In the genomic region with DNA sequence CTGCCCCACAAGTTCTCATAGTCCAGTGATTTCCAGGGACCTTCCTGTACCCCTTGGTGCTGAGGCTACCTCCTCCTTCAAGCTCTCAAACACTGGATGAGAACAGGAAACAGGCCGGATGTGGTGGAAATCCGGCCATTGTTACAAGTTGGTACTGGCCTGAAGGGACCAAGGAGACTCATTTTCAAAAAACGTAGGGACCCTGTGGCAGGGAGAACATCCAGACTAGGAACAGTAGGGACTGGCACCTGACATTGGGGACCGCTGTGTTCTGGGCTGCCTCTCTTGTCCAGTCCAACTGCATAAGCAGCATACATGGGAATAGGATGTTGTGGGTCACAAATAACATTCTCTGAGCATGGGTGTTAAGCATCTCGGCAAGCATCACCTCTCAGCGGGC, we compare ENCODE assay signal across 9 mouse cellular contexts. TPM values are rescaled to one million over a fixed set of nuclear protein-coding genes. Genes with fewer than 3 reads are reported as not detected.
DNase-seq lines count a peak whose midpoint lies in the region; ATAC-seq lines count a peak whose summit lies in the region.
"Had no signal": no experiment of that assay in that cellular context is flagged by ENCODE, and none has a peak within 500 bp of the region (broad histone marks: within the 10 kb centered on the region; RNA-seq: fewer than 3 reads in every experiment).

No protein-coding gene starts in this region.

- ATAC-seq in heart, embryonic 13.5 days (ENCODE audit: extremely low read depth, insufficient number of reproducible peaks, low FRiP score, low TSS enrichment): no peak
- no peak for ATAC-seq in kidney, embryonic 16.5 days (ENCODE audit: low FRiP score, low TSS enrichment)

- no peaks in the 10 kb centered on the region for H3K9me3 ChIP-seq in forebrain, embryonic 10.5 days
- H3K9me3 ChIP-seq in heart, embryonic 13.5 days: no peaks in the 10 kb centered on the region
- no peaks in the 10 kb centered on the region for H3K9me3 ChIP-seq in kidney, embryonic 16.5 days (ENCODE audit: low read length)

- DNase-seq in forebrain, embryonic 10.5 days (ENCODE audit: extremely low spot score, low spot score): no peak
- DNase-seq in lung, postnatal 36 days: peak; percentile 81
- DNase-seq in right cerebral cortex, postnatal 4 days: no peak
- no peak for DNase-seq in cerebellum, postnatal 14 days
- no peak for DNase-seq in adrenal gland, adult 8-10 months
- DNase-seq in right cerebral cortex, postnatal 25 days: no peak

- no peaks in the 10 kb centered on the region for H3K27me3 ChIP-seq in forebrain, embryonic 10.5 days (ENCODE audit: poor library complexity, severe bottlenecking)
- no peaks in the 10 kb centered on the region for H3K27me3 ChIP-seq in heart, embryonic 13.5 days (replicated peaks)
- no peaks in the 10 kb centered on the region for H3K27me3 ChIP-seq in kidney, embryonic 16.5 days (ENCODE audit: insufficient read depth, low read length)

- WGBS in forebrain, embryonic 10.5 days: 83% methylated on average over 6 of the region's 6 CpGs
- 63% methylated on average over 6 of the region's 6 CpGs for WGBS in heart, embryonic 13.5 days
- 63% methylated on average over 6 of the region's 6 CpGs for WGBS in kidney, embryonic 16.5 days

- H3K36me3 ChIP-seq in forebrain, embryonic 10.5 days (replicated peaks): peaks cover 66% of the 10 kb centered on the region
- peaks cover 48% of the 10 kb centered on the region for H3K36me3 ChIP-seq in heart, embryonic 13.5 days
- peaks cover 45% of the 10 kb centered on the region for H3K36me3 ChIP-seq in kidney, embryonic 16.5 days (ENCODE audit: insufficient read depth, low read length)

- H3K4me3 ChIP-seq in forebrain, embryonic 10.5 days: peak overlapping the region; percentile 84
- peak overlapping the region; percentile 93 for H3K4me3 ChIP-seq in heart, embryonic 13.5 days
- peak overlapping the region; percentile 90 for H3K4me3 ChIP-seq in kidney, embryonic 16.5 days (ENCODE audit: low read length)

- H3K4me1 ChIP-seq in forebrain, embryonic 10.5 days: peaks cover 49% of the 10 kb centered on the region
- H3K4me1 ChIP-seq in heart, embryonic 13.5 days: peaks cover 47% of the 10 kb centered on the region
- peaks cover 37% of the 10 kb centered on the region for H3K4me1 ChIP-seq in kidney, embryonic 16.5 days (ENCODE audit: insufficient read depth, low read length)

- peak overlapping the region; percentile 98 for H3K9ac ChIP-seq in heart, embryonic 13.5 days
- peak overlapping the region; percentile 91 for H3K9ac ChIP-seq in kidney, embryonic 16.5 days (replicated peaks; ENCODE audit: low read length)

- H3K27ac ChIP-seq in forebrain, embryonic 10.5 days: 0 out of 2 replicates have a peak overlapping the region, but pooled peaks have one; percentile 75
- H3K27ac ChIP-seq in heart, embryonic 13.5 days (replicated peaks): peak overlapping the region; percentile 98
- peak overlapping the region; percentile 83 for H3K27ac ChIP-seq in kidney, embryonic 16.5 days (ENCODE audit: low read length)

- H3K4me2 ChIP-seq in heart, embryonic 13.5 days: peak overlapping the region; percentile 100
- peak overlapping the region; percentile 99 for H3K4me2 ChIP-seq in kidney, embryonic 16.5 days (replicated peaks; ENCODE audit: low read depth, low read length)

RNA-seq across cellular contexts. Expression of a gene that starts 3.5 kb away (rescaled TPM):
- polyA plus RNA-seq in forebrain, embryonic 10.5 days (2016; fragmentation: Nextera tagmentation; extraction: Ambion mirVana): 54.0 and 54.1 TPM in 2 replicates
- 31.8 and 32.1 TPM in 2 replicates for polyA plus RNA-seq in heart, embryonic 13.5 days (2015; fragmentation: Nextera tagmentation; extraction: Ambion mirVana)
- polyA plus RNA-seq in kidney, embryonic 16.5 days (2015; fragmentation: Nextera tagmentation; extraction: Ambion mirVana): 58.6 and 59.9 TPM in 2 replicates
- 100 to 1,000 TPM in 2 of 4 experiments, 10 to 100 TPM in 2; 68.1 to 117 (median 94.5) TPM for total RNA-seq in adrenal gland, adult 8-10 months (2022)

RNA-seq across cellular contexts. Expression of a gene that starts 18.9 kb away (rescaled TPM):
- 110 and 117 TPM in 2 replicates for polyA plus RNA-seq in forebrain, embryonic 10.5 days (2016; fragmentation: Nextera tagmentation; extraction: Ambion mirVana)
- polyA plus RNA-seq in heart, embryonic 13.5 days (2015; fragmentation: Nextera tagmentation; extraction: Ambion mirVana): 55.6 and 55.8 TPM in 2 replicates
- polyA plus RNA-seq in kidney, embryonic 16.5 days (2015; fragmentation: Nextera tagmentation; extraction: Ambion mirVana): 75.3 and 88.0 TPM in 2 replicates
- 10 to 100 TPM; 42.7 to 56.2 (median 48.0) TPM for total RNA-seq in adrenal gland, adult 8-10 months (2022)

RNA-seq across cellular contexts. Expression of a gene that starts 19.3 kb away (rescaled TPM):
- 57.4 and 65.2 TPM in 2 replicates for polyA plus RNA-seq in forebrain, embryonic 10.5 days (2016; fragmentation: Nextera tagmentation; extraction: Ambion mirVana)
- polyA plus RNA-seq in heart, embryonic 13.5 days (2015; fragmentation: Nextera tagmentation; extraction: Ambion mirVana): 18.8 and 23.1 TPM in 2 replicates
- 32.6 and 42.7 TPM in 2 replicates for polyA plus RNA-seq in kidney, embryonic 16.5 days (2015; fragmentation: Nextera tagmentation; extraction: Ambion mirVana)
- 10 to 100 TPM in 3 of 4 experiments, 1 to 10 TPM in 1; 8.7 to 21.8 (median 15.2) TPM for total RNA-seq in adrenal gland, adult 8-10 months (2022)

RNA-seq across cellular contexts. Expression of a gene that starts 33.8 kb away (rescaled TPM):
- 9.8 and 10.1 TPM in 2 replicates for polyA plus RNA-seq in forebrain, embryonic 10.5 days (2016; fragmentation: Nextera tagmentation; extraction: Ambion mirVana)
- 0.15 and 0.17 TPM in 2 replicates for polyA plus RNA-seq in heart, embryonic 13.5 days (2015; fragmentation: Nextera tagmentation; extraction: Ambion mirVana)
- 7.8 and 8.7 TPM in 2 replicates for polyA plus RNA-seq in kidney, embryonic 16.5 days (2015; fragmentation: Nextera tagmentation; extraction: Ambion mirVana)
- 1 to 10 TPM in 2 of 4 experiments, under 1 TPM in 2; 0.15 to 1.4 (median 1.1) TPM for total RNA-seq in adrenal gland, adult 8-10 months (2022)
- polyA plus RNA-seq: gonadal fat pad, adult 2 months had no signal

RNA-seq across cellular contexts. Expression of a gene that starts 41.7 kb away (rescaled TPM):
- polyA plus RNA-seq in forebrain, embryonic 10.5 days (2016; fragmentation: Nextera tagmentation; extraction: Ambion mirVana): 22.2 and 24.9 TPM in 2 replicates
- polyA plus RNA-seq in heart, embryonic 13.5 days (2015; fragmentation: Nextera tagmentation; extraction: Ambion mirVana): 20.4 and 21.5 TPM in 2 replicates
- 33.8 and 34.1 TPM in 2 replicates for polyA plus RNA-seq in kidney, embryonic 16.5 days (2015; fragmentation: Nextera tagmentation; extraction: Ambion mirVana)
- 10 to 100 TPM; 29.4 to 48.6 (median 37.2) TPM for total RNA-seq in adrenal gland, adult 8-10 months (2022)
